Mouse (Mus musculus): Measurements from ENCODE around the gene Gm9958. TPM values are rescaled to one million over a fixed set of nuclear protein-coding genes. Genes with fewer than 3 reads are reported as not detected.

Gm9958 gene
- polyA plus RNA-seq, 1 experiment from 2014 or later: 3.4 TPM

- Histone ChIP-seq H3K4me3 (ENCODE audit: low read depth, low read length) (no peak overlapping the region), H3K9ac (ENCODE audit: low read depth, low read length) (no peak overlapping the region), H3K27ac (ENCODE audit: low read depth, low read length) (no peak overlapping the region), H3K4me1 (ENCODE audit: control insufficient read depth, insufficient read depth, low read length) (no peaks in the 10 kb centered on the region), H3K36me3 (ENCODE audit: control insufficient read depth, insufficient read depth, low read length) (0 out of 2 replicates have a peak, but pooled peaks cover 2% of the 10 kb centered on the region), H3K4me2 (no peak overlapping the region), H3K27me3 (ENCODE audit: control insufficient read depth, insufficient read depth, low read length) (no peaks in the 10 kb centered on the region), H3K9me3 (replicated peaks; ENCODE audit: control insufficient read depth, low read length) (no peaks in the 10 kb centered on the region)
- 92% methylated on average over 4 of the region's 4 CpGs for WGBS (ENCODE audit: insufficient replicate concordance)
- ATAC-seq (replicated peaks; ENCODE audit: insufficient number of reproducible peaks, low FRiP score, low TSS enrichment): 0 out of 2 replicates have a peak, but pooled peaks have one; percentile 14
Observed at GRCm38 (mm10) chr5:90353552-90354317, 13.3 kb upstream of the Gm9958 start.

GRCm38 (mm10) chr5:90355824-90356223, 11.2 kb upstream of the Gm9958 start:
- Histone ChIP-seq H3K4me2 (no peak overlapping the region), H3K27me3 (ENCODE audit: control insufficient read depth, insufficient read depth, low read length) (no peaks in the 10 kb centered on the region), H3K4me3 (ENCODE audit: low read depth, low read length) (no peak overlapping the region), H3K9ac (ENCODE audit: low read depth, low read length) (no peak overlapping the region), H3K36me3 (ENCODE audit: control insufficient read depth, insufficient read depth, low read length) (0 out of 2 replicates have a peak, but pooled peaks cover 2% of the 10 kb centered on the region), H3K9me3 (replicated peaks; ENCODE audit: control insufficient read depth, low read length) (no peaks in the 10 kb centered on the region), H3K4me1 (ENCODE audit: control insufficient read depth, insufficient read depth, low read length) (no peaks in the 10 kb centered on the region), H3K27ac (ENCODE audit: low read depth, low read length) (no peak overlapping the region)
- ATAC-seq (replicated peaks; ENCODE audit: insufficient number of reproducible peaks, low FRiP score, low TSS enrichment): no peak
- WGBS (ENCODE audit: insufficient replicate concordance): 87% methylated on average over 3 of the region's 3 CpGs

- no peaks in the 10 kb centered on the region for H3K27me3 ChIP-seq (ENCODE audit: control insufficient read depth, insufficient read depth, low read length)
- no peaks in the 10 kb centered on the region for H3K36me3 ChIP-seq (ENCODE audit: control insufficient read depth, insufficient read depth, low read length)
- no peaks in the 10 kb centered on the region for H3K9me3 ChIP-seq (replicated peaks; ENCODE audit: control insufficient read depth, low read length)
- no peak overlapping the region for H3K27ac ChIP-seq (ENCODE audit: low read depth, low read length)
- peak overlapping the region; percentile 98 for H3K4me3 ChIP-seq (ENCODE audit: low read depth, low read length)
- ATAC-seq (replicated peaks; ENCODE audit: insufficient number of reproducible peaks, low FRiP score, low TSS enrichment): no peak
- 3% methylated on average over 6 of the region's 6 CpGs for WGBS (ENCODE audit: insufficient replicate concordance)
- H3K4me1 ChIP-seq (ENCODE audit: control insufficient read depth, insufficient read depth, low read length): peaks cover 18% of the 10 kb centered on the region
- peak overlapping the region; percentile 99 for H3K9ac ChIP-seq (ENCODE audit: low read depth, low read length)
- H3K4me2 ChIP-seq: peak overlapping the region; percentile 81
Observed at GRCm38 (mm10) chr5:90364526-90364925, 2.5 kb upstream of the Gm9958 start.

- peak overlapping the region; percentile 99 for H3K27ac ChIP-seq (ENCODE audit: low read depth, low read length)
- H3K27me3 ChIP-seq (ENCODE audit: control insufficient read depth, insufficient read depth, low read length): no peaks in the 10 kb centered on the region
- H3K9me3 ChIP-seq (replicated peaks; ENCODE audit: control insufficient read depth, low read length): no peaks in the 10 kb centered on the region
- WGBS (ENCODE audit: insufficient replicate concordance): under 1% methylated on average over 54 of the region's 61 CpGs
- H3K9ac ChIP-seq (ENCODE audit: low read depth, low read length): peak overlapping the region; percentile 99
- H3K36me3 ChIP-seq (ENCODE audit: control insufficient read depth, insufficient read depth, low read length): no peaks in the 10 kb centered on the region
- H3K4me3 ChIP-seq (ENCODE audit: low read depth, low read length): peak overlapping the region; percentile 98
- H3K4me1 ChIP-seq (ENCODE audit: control insufficient read depth, insufficient read depth, low read length): peaks cover 18% of the 10 kb centered on the region
- peak; percentile 40 for ATAC-seq (replicated peaks; ENCODE audit: insufficient number of reproducible peaks, low FRiP score, low TSS enrichment)
- peak overlapping the region; percentile 81 for H3K4me2 ChIP-seq
Observed at GRCm38 (mm10) chr5:90365141-90365951, 1.7 kb upstream of the Gm9958 start.

GRCm38 (mm10) chr5:90366121-90367066, 610 bp upstream of the Gm9958 start, which contains the start of gene Ankrd17:
Gene Ankrd17 (minus strand): TSS chr5:90366577.
- H3K27me3 ChIP-seq (ENCODE audit: control insufficient read depth, insufficient read depth, low read length): no peaks in the 10 kb centered on the region
- peak within 1 kb of the TSS; percentile 99 for H3K27ac ChIP-seq (ENCODE audit: low read depth, low read length)
- peak; percentile 89 for ATAC-seq (replicated peaks; ENCODE audit: insufficient number of reproducible peaks, low FRiP score, low TSS enrichment)
- H3K4me2 ChIP-seq: peak within 1 kb of the TSS; percentile 81
- peak within 1 kb of the TSS; percentile 99 for H3K9ac ChIP-seq (ENCODE audit: low read depth, low read length)
- H3K4me1 ChIP-seq (ENCODE audit: control insufficient read depth, insufficient read depth, low read length): peaks cover 18% of the 10 kb centered on the region
- no peaks in the 10 kb centered on the region for H3K9me3 ChIP-seq (replicated peaks; ENCODE audit: control insufficient read depth, low read length)
- under 1% methylated on average over 76 of the region's 104 CpGs for WGBS (ENCODE audit: insufficient replicate concordance)
- H3K4me3 ChIP-seq (ENCODE audit: low read depth, low read length): peak within 1 kb of the TSS; percentile 98
- H3K36me3 ChIP-seq (ENCODE audit: control insufficient read depth, insufficient read depth, low read length): no peaks in the 10 kb centered on the region

- H3K4me2 ChIP-seq: no peak overlapping the region
- no peaks in the 10 kb centered on the region for H3K36me3 ChIP-seq (ENCODE audit: control insufficient read depth, insufficient read depth, low read length)
- H3K4me1 ChIP-seq (ENCODE audit: control insufficient read depth, insufficient read depth, low read length): peaks cover 4% of the 10 kb centered on the region; the same call in 1 of the 2 replicates
- H3K9ac ChIP-seq (ENCODE audit: low read depth, low read length): no peak overlapping the region
- 81% methylated on average over 5 of the region's 5 CpGs for WGBS (ENCODE audit: insufficient replicate concordance)
- H3K27me3 ChIP-seq (ENCODE audit: control insufficient read depth, insufficient read depth, low read length): no peaks in the 10 kb centered on the region
- no peak overlapping the region for H3K27ac ChIP-seq (ENCODE audit: low read depth, low read length)
- H3K9me3 ChIP-seq (replicated peaks; ENCODE audit: control insufficient read depth, low read length): no peaks in the 10 kb centered on the region
- no peak overlapping the region for H3K4me3 ChIP-seq (ENCODE audit: low read depth, low read length)
- ATAC-seq (replicated peaks; ENCODE audit: insufficient number of reproducible peaks, low FRiP score, low TSS enrichment): no peak
Observed at GRCm38 (mm10) chr5:90370401-90370800, 3.4 kb downstream of the Gm9958 start.

- Histone ChIP-seq H3K9me3 (replicated peaks; ENCODE audit: control insufficient read depth, low read length) (no peaks in the 10 kb centered on the region), H3K27ac (ENCODE audit: low read depth, low read length) (no peak overlapping the region), H3K36me3 (ENCODE audit: control insufficient read depth, insufficient read depth, low read length) (no peaks in the 10 kb centered on the region), H3K4me2 (no peak overlapping the region), H3K4me3 (ENCODE audit: low read depth, low read length) (no peak overlapping the region), H3K9ac (ENCODE audit: low read depth, low read length) (no peak overlapping the region), H3K4me1 (ENCODE audit: control insufficient read depth, insufficient read depth, low read length) (no peaks in the 10 kb centered on the region), H3K27me3 (ENCODE audit: control insufficient read depth, insufficient read depth, low read length) (no peaks in the 10 kb centered on the region)
- no peak for ATAC-seq (replicated peaks; ENCODE audit: insufficient number of reproducible peaks, low FRiP score, low TSS enrichment)
- WGBS (ENCODE audit: insufficient replicate concordance): 78% methylated on average over 4 of the region's 4 CpGs
Observed at GRCm38 (mm10) chr5:90373708-90374107, 6.7 kb downstream of the Gm9958 start.

GRCm38 (mm10) chr5:90381458-90381857, 14.5 kb downstream of the Gm9958 start:
- ATAC-seq (replicated peaks; ENCODE audit: insufficient number of reproducible peaks, low FRiP score, low TSS enrichment): no peak
- Histone ChIP-seq H3K9ac (ENCODE audit: low read depth, low read length) (no peak overlapping the region), H3K4me3 (ENCODE audit: low read depth, low read length) (no peak overlapping the region), H3K27ac (ENCODE audit: low read depth, low read length) (no peak overlapping the region), H3K27me3 (ENCODE audit: control insufficient read depth, insufficient read depth, low read length) (no peaks in the 10 kb centered on the region), H3K4me2 (no peak overlapping the region), H3K4me1 (ENCODE audit: control insufficient read depth, insufficient read depth, low read length) (no peaks in the 10 kb centered on the region), H3K9me3 (replicated peaks; ENCODE audit: control insufficient read depth, low read length) (no peaks in the 10 kb centered on the region), H3K36me3 (ENCODE audit: control insufficient read depth, insufficient read depth, low read length) (no peaks in the 10 kb centered on the region)
- 50% methylated on average over 4 of the region's 4 CpGs for WGBS (ENCODE audit: insufficient replicate concordance)

Data from heart, embryonic 11.5 days (tissue).